Mouse (Mus musculus) forebrain, embryonic 11.5 days (tissue): ENCODE data around the gene Xrcc2. TPM values are rescaled to one million over a fixed set of nuclear protein-coding genes. Genes with fewer than 3 reads are reported as not detected.
"Not testable (repeated sequence)": the region's sequence is repeated elsewhere in the genome, so short reads cannot be mapped to it uniquely, and the experiment has no call there.

Source experiments
- ATAC-seq: fragments of 200-750 bp; cut with Nextera tagmentation; replicated peaks from 2 replicates; pipeline ENCODE4 v1.8.0; 2017; ENCODE audit warnings: moderate TSS enrichment; ENCODE audit not compliant: low FRiP score
- DNase-seq: peaks from one replicate; pipeline ENCODE4 v3.0.0-alpha.2; 2017; ENCODE audit warnings: low spot score
- H3K27ac ChIP-seq: fragments of 300-500 bp; sonication (generic); 2 replicates; pipeline ENCODE4 v1.5.1; 2014; ENCODE audit warnings: low read depth, low read length
- H3K27me3 ChIP-seq: fragments of 300-500 bp; sonication (generic); 2 replicates; pipeline ENCODE4 v1.6.1; 2014; ENCODE audit warnings: mild to moderate bottlenecking, low read length, mixed read lengths; ENCODE audit not compliant: control insufficient read depth, insufficient read depth
- H3K36me3 ChIP-seq: fragments of 300-500 bp; sonication (generic); 2 replicates; pipeline ENCODE4 v1.6.1; 2014; ENCODE audit warnings: mild to moderate bottlenecking, low read length, moderate library complexity, mixed read lengths; ENCODE audit not compliant: control insufficient read depth, insufficient read depth
- H3K4me1 ChIP-seq: fragments of 300-500 bp; sonication (generic); replicated peaks from 2 replicates; pipeline ENCODE4 v1.6.1; 2014; ENCODE audit warnings: low read length, mixed read lengths; ENCODE audit not compliant: control insufficient read depth, insufficient read depth
- H3K4me2 ChIP-seq: fragments of 300-500 bp; sonication (generic); 2 replicates; pipeline ENCODE4 v1.6.1; 2014; ENCODE audit warnings: low read depth, mild to moderate bottlenecking, low read length, moderate library complexity, mixed read lengths; ENCODE audit not compliant: severe bottlenecking
- H3K4me3 ChIP-seq: fragments of 300-500 bp; sonication (generic); 2 replicates; pipeline ENCODE4 v1.5.1; 2014; ENCODE audit warnings: low read depth, low read length
- H3K9ac ChIP-seq: fragments of 300-500 bp; sonication (generic); 2 replicates; pipeline ENCODE4 v1.6.1; 2014; ENCODE audit warnings: low read length
- H3K9me3 ChIP-seq: fragments of 300-500 bp; sonication (generic); 2 replicates; pipeline ENCODE4 v1.6.1; 2016; ENCODE audit warnings: low read length, mixed read lengths; ENCODE audit not compliant: control insufficient read depth
- WGBS: fragments of 180-500 bp; shearing (Covaris S2); extraction: QIAGEN DNeasy Blood & Tissue Kit; methylation state at CpG from one replicate; pipeline ENCODE4 v1.1.7; 2014; 5-methylcytosine and 5-hydroxymethylcytosine counted together
- polyA plus RNA-seq: library from polyadenylated mRNA; unstranded; fragments of >200 nt; fragmentation: Nextera tagmentation; extraction: Ambion mirVana; gene quantifications from 2 replicates; pipeline ENCODE4 v1.2.1, GENCODE M21; 2014

Xrcc2 gene
- polyA plus RNA-seq, result 14.9 and 19.8 TPM in 2 replicates

GRCm38 (mm10) chr5:25705567-25706349 is at the start of gene Xrcc2:
Gene Xrcc2, minus strand, starts transcription at chr5:25705825.
- Histone ChIP-seq H3K9ac (peak within 1 kb of the TSS; percentile 90), H3K27me3 (no peaks in the 10 kb centered on the region), H3K4me3 (peak within 1 kb of the TSS; percentile 81), H3K4me1 (0 out of 2 replicates have a peak, but pooled peaks cover 4% of the 10 kb centered on the region), H3K4me2 (peak within 1 kb of the TSS; percentile 68), H3K9me3 (no peaks in the 10 kb centered on the region), H3K27ac (peak within 1 kb of the TSS; percentile 60), H3K36me3 (no peaks in the 10 kb centered on the region; the same call in 1 of the 2 replicates)
- ATAC-seq (peak; percentile 95), DNase-seq (peak; percentile 96)
- WGBS, result 8% methylated on average over 51 of the region's 51 CpGs

GRCm38 (mm10) chr5:25754236-25754766 is 48.7 kb upstream of the Xrcc2 start:
- Histone ChIP-seq H3K27ac (peak overlapping the region; percentile 57; the same call in 1 of the 2 replicates), H3K4me1 (peaks cover 16% of the 10 kb centered on the region), H3K9me3 (no peaks in the 10 kb centered on the region), H3K9ac (peak overlapping the region; percentile 20), H3K4me2 (0 out of 2 replicates have a peak overlapping the region, but pooled peaks have one; percentile 18), H3K36me3 (no peaks in the 10 kb centered on the region), H3K4me3 (no peak overlapping the region), H3K27me3 (no peaks in the 10 kb centered on the region)
- ATAC-seq (peak; percentile 76), DNase-seq (peak; percentile 59)
- WGBS, result 0% methylated on average over 2 of the region's 2 CpGs

GRCm38 (mm10) chr5:25753556-25754235 is 48.1 kb upstream of the Xrcc2 start:
- Histone ChIP-seq H3K9me3 (no peaks in the 10 kb centered on the region), H3K4me1 (peaks cover 16% of the 10 kb centered on the region), H3K36me3 (no peaks in the 10 kb centered on the region), H3K9ac (peak overlapping the region; percentile 7), H3K4me2 (no peak overlapping the region), H3K27me3 (no peaks in the 10 kb centered on the region), H3K27ac (peak overlapping the region; percentile 57; the same call in 1 of the 2 replicates), H3K4me3 (no peak overlapping the region)
- DNase-seq (no peak), ATAC-seq (peak; percentile 59)
- 37% methylated on average over 8 of the region's 8 CpGs for WGBS

- no peak overlapping the region for H3K4me3 ChIP-seq
- H3K27ac ChIP-seq, result no peak overlapping the region
- no peaks in the 10 kb centered on the region for H3K27me3 ChIP-seq
- H3K36me3 ChIP-seq, result no peaks in the 10 kb centered on the region
- ATAC-seq (no peak), DNase-seq (no peak)
- H3K9me3 ChIP-seq, result no peaks in the 10 kb centered on the region
- no peak overlapping the region for H3K4me2 ChIP-seq
- peaks cover 16% of the 10 kb centered on the region for H3K4me1 ChIP-seq
- no peak overlapping the region for H3K9ac ChIP-seq
- 86% methylated on average over 5 of the region's 5 CpGs for WGBS
Observed at GRCm38 (mm10) chr5:25752862-25753261, 47.2 kb upstream of the Xrcc2 start.

- Histone ChIP-seq H3K36me3 (no peaks in the 10 kb centered on the region), H3K4me2 (no peak overlapping the region), H3K4me3 (no peak overlapping the region), H3K9ac (no peak overlapping the region), H3K27me3 (no peaks in the 10 kb centered on the region), H3K9me3 (no peaks in the 10 kb centered on the region), H3K27ac (no peak overlapping the region), H3K4me1 (peaks cover 16% of the 10 kb centered on the region)
- DNase-seq, result no peak
- no peak for ATAC-seq
Observed at GRCm38 (mm10) chr5:25751552-25751951, 45.9 kb upstream of the Xrcc2 start.

- H3K9me3 ChIP-seq, result no peaks in the 10 kb centered on the region
- no peak overlapping the region for H3K4me3 ChIP-seq
- no peak overlapping the region for H3K4me2 ChIP-seq
- ATAC-seq, result no peak
- no peak for DNase-seq
- no peaks in the 10 kb centered on the region for H3K27me3 ChIP-seq
- 82% methylated on average over 3 of the region's 3 CpGs for WGBS
- no peak overlapping the region for H3K27ac ChIP-seq
- no peaks in the 10 kb centered on the region; the same call in 1 of the 2 replicates for H3K4me1 ChIP-seq
- no peaks in the 10 kb centered on the region for H3K36me3 ChIP-seq
- no peak overlapping the region for H3K9ac ChIP-seq
Observed at GRCm38 (mm10) chr5:25748613-25749012, 43.0 kb upstream of the Xrcc2 start.

GRCm38 (mm10) chr5:25747904-25748303 is 42.3 kb upstream of the Xrcc2 start:
- H3K4me3 ChIP-seq, result no peak overlapping the region
- no peaks in the 10 kb centered on the region for H3K4me1 ChIP-seq
- H3K27me3 ChIP-seq, result no peaks in the 10 kb centered on the region
- no peak overlapping the region for H3K27ac ChIP-seq
- no peak overlapping the region for H3K9ac ChIP-seq
- no peak overlapping the region for H3K4me2 ChIP-seq
- no peaks in the 10 kb centered on the region for H3K9me3 ChIP-seq
- DNase-seq (no peak), ATAC-seq (no peak)
- H3K36me3 ChIP-seq, result no peaks in the 10 kb centered on the region

GRCm38 (mm10) chr5:25738902-25739301 is 33.3 kb upstream of the Xrcc2 start:
- not testable (repeated sequence) for H3K9ac ChIP-seq, H3K4me2 ChIP-seq, H3K27ac ChIP-seq, H3K4me3 ChIP-seq, H3K27me3 ChIP-seq, H3K9me3 ChIP-seq, H3K4me1 ChIP-seq, H3K36me3 ChIP-seq
- DNase-seq (peak; percentile 56), ATAC-seq (peak; percentile 77)
- 71% methylated on average over 1 of the region's 1 CpGs for WGBS
